Mouse (Mus musculus) mature B cell (primary cell): ENCODE results near the gene Osbpl10.

Source experiments
- in situ Hi-C: fragments of 300-500 bp; cut with MboI; formaldehyde crosslinking; loops from 2 replicates; pipeline ENCODE4 v1.14.3; 2019

Osbpl10 gene

GRCm38 (mm10) chr9:114982689-114983360, 4.5 kb downstream of the Osbpl10 start, which contains the start of gene Rps27rt:
Rps27rt (minus strand) TSS chr9:114982739.
- in situ Hi-C loops, result no loop called here

- in situ Hi-C loops, result no loop called here
Measured at GRCm38 (mm10) chr9:114985741-114986140, 7.4 kb downstream of the Osbpl10 start.

GRCm38 (mm10) chr9:114986361-114986760, 8.0 kb downstream of the Osbpl10 start:
- in situ Hi-C loops, result no loop called here

- in situ Hi-C loops, result no loop called here
Measured at GRCm38 (mm10) chr9:114988029-114988428, 9.7 kb downstream of the Osbpl10 start.

- in situ Hi-C loops, result no loop called here
Measured at GRCm38 (mm10) chr9:114988610-114989327, 10.4 kb downstream of the Osbpl10 start.

- in situ Hi-C loops, result no loop called here
Measured at GRCm38 (mm10) chr9:114990421-114990820, 12.1 kb downstream of the Osbpl10 start.

GRCm38 (mm10) chr9:114992528-114992927, 14.2 kb downstream of the Osbpl10 start:
- in situ Hi-C loops, result no loop called here

- in situ Hi-C loops, result no loop called here
Measured at GRCm38 (mm10) chr9:114995250-114995649, 16.9 kb downstream of the Osbpl10 start.

GRCm38 (mm10) chr9:114995716-114996115, 17.3 kb downstream of the Osbpl10 start:
- in situ Hi-C loops, result no loop called here

- in situ Hi-C loops, result no loop called here
Measured at GRCm38 (mm10) chr9:114996489-114996888, 18.1 kb downstream of the Osbpl10 start.

- in situ Hi-C loops, result no loop called here
Measured at GRCm38 (mm10) chr9:114999010-114999770, 20.8 kb downstream of the Osbpl10 start.

GRCm38 (mm10) chr9:114999771-115000146, 21.4 kb downstream of the Osbpl10 start:
- in situ Hi-C loops, result no loop called here

- in situ Hi-C loops, result no loop called here
Measured at GRCm38 (mm10) chr9:115005446-115005845, 27.1 kb downstream of the Osbpl10 start.

- in situ Hi-C loops, result no loop called here
Measured at GRCm38 (mm10) chr9:115007776-115008175, 29.4 kb downstream of the Osbpl10 start.

GRCm38 (mm10) chr9:115008194-115008593, 29.8 kb downstream of the Osbpl10 start:
- in situ Hi-C loops, result no loop called here

- in situ Hi-C loops, result no loop called here
Measured at GRCm38 (mm10) chr9:115012367-115012766, 34.0 kb downstream of the Osbpl10 start.

GRCm38 (mm10) chr9:115020141-115020540, 41.8 kb downstream of the Osbpl10 start:
- in situ Hi-C loops, result no loop called here

GRCm38 (mm10) chr9:115021419-115021818, 43.0 kb downstream of the Osbpl10 start:
- in situ Hi-C loops, result no loop called here

GRCm38 (mm10) chr9:115023137-115023536, 44.8 kb downstream of the Osbpl10 start:
- in situ Hi-C loops, result no loop called here

GRCm38 (mm10) chr9:115023708-115024383, 45.5 kb downstream of the Osbpl10 start:
- in situ Hi-C loops, result no loop called here

- in situ Hi-C loops, result no loop called here
Measured at GRCm38 (mm10) chr9:115029307-115029706, 50.9 kb downstream of the Osbpl10 start.

GRCm38 (mm10) chr9:115030581-115030980, 52.2 kb downstream of the Osbpl10 start:
- in situ Hi-C loops, result no loop called here
